Mouse (Mus musculus): Measurements from ENCODE around the gene Ivd. TPM values are rescaled to one million over a fixed set of nuclear protein-coding genes. Genes with fewer than 3 reads are reported as not detected.

Gene Ivd
- polyA plus RNA-seq (2011; ENCODE audit: insufficient read depth, insufficient read length, low read depth, missing spikeins) = 28.7 and 30.3 TPM in 2 replicates

GRCm38 (mm10) chr2:118861454-118862339 is at the start of gene Ivd:
Ivd (plus strand) TSS chr2:118861954.
- Histone ChIP-seq H3K9me3 (replicated peaks; ENCODE audit: control insufficient read depth, insufficient read depth, low read length, poor library complexity, severe bottlenecking) (no peaks in the 10 kb centered on the region), H3K36me3 (ENCODE audit: control insufficient read depth, insufficient read depth, low read length, poor library complexity, severe bottlenecking) (no peaks in the 10 kb centered on the region), H3K4me3 (ENCODE audit: low read depth, low read length) (peak within 1 kb of the TSS; percentile 78), H3K27me3 (ENCODE audit: control insufficient read depth, insufficient read depth, low read length, poor library complexity, severe bottlenecking) (no peaks in the 10 kb centered on the region), H3K9ac (ENCODE audit: low read depth, poor library complexity, severe bottlenecking) (peak within 1 kb of the TSS; percentile 63), H3K4me1 (ENCODE audit: control insufficient read depth, insufficient read depth, low read length) (no peaks in the 10 kb centered on the region), H3K27ac (ENCODE audit: insufficient read depth, low read length) (no peak within 1 kb of the TSS)
- TF ChIP-seq POLR2A (IDR thresholded peaks at IDR 0.05; ENCODE audit: insufficient read depth, low read length) (peak; percentile 83), EP300 (IDR thresholded peaks at IDR 0.05; ENCODE audit: insufficient read depth, low read depth, low read length) (0 out of 2 replicates have a peak, but pooled peaks have one; percentile 6), CTCF (IDR thresholded peaks at IDR 0.05; ENCODE audit: low read depth, low read length) (no peak)

- H3K4me3 ChIP-seq (ENCODE audit: low read depth, low read length) = no peak overlapping the region
- TF ChIP-seq POLR2A (IDR thresholded peaks at IDR 0.05; ENCODE audit: insufficient read depth, low read length) (no peak), EP300 (IDR thresholded peaks at IDR 0.05; ENCODE audit: insufficient read depth, low read depth, low read length) (no peak), CTCF (IDR thresholded peaks at IDR 0.05; ENCODE audit: low read depth, low read length) (no peak)
- H3K36me3 ChIP-seq (ENCODE audit: control insufficient read depth, insufficient read depth, low read length, poor library complexity, severe bottlenecking) = peaks cover 5% of the 10 kb centered on the region; the same call in 1 of the 2 replicates
- no peak overlapping the region for H3K27ac ChIP-seq (ENCODE audit: insufficient read depth, low read length)
- no peaks in the 10 kb centered on the region for H3K27me3 ChIP-seq (ENCODE audit: control insufficient read depth, insufficient read depth, low read length, poor library complexity, severe bottlenecking)
- no peak overlapping the region for H3K9ac ChIP-seq (ENCODE audit: low read depth, poor library complexity, severe bottlenecking)
- no peaks in the 10 kb centered on the region for H3K9me3 ChIP-seq (replicated peaks; ENCODE audit: control insufficient read depth, insufficient read depth, low read length, poor library complexity, severe bottlenecking)
- peaks cover 2% of the 10 kb centered on the region for H3K4me1 ChIP-seq (ENCODE audit: control insufficient read depth, insufficient read depth, low read length)
Measured at GRCm38 (mm10) chr2:118812724-118813123, 49.0 kb upstream of the Ivd start.

GRCm38 (mm10) chr2:118813981-118814836 is 47.5 kb upstream of the Ivd start, which contains the start of gene Knstrn:
Knstrn (plus strand) TSS chr2:118814003.
- Histone ChIP-seq H3K36me3 (ENCODE audit: control insufficient read depth, insufficient read depth, low read length, poor library complexity, severe bottlenecking) (peaks cover 14% of the 10 kb centered on the region), H3K4me3 (ENCODE audit: low read depth, low read length) (peak within 1 kb of the TSS; percentile 90), H3K4me1 (ENCODE audit: control insufficient read depth, insufficient read depth, low read length) (peaks cover 2% of the 10 kb centered on the region), H3K27ac (ENCODE audit: insufficient read depth, low read length) (no peak within 1 kb of the TSS), H3K9me3 (replicated peaks; ENCODE audit: control insufficient read depth, insufficient read depth, low read length, poor library complexity, severe bottlenecking) (no peaks in the 10 kb centered on the region; the same call in 1 of the 2 replicates), H3K27me3 (ENCODE audit: control insufficient read depth, insufficient read depth, low read length, poor library complexity, severe bottlenecking) (no peaks in the 10 kb centered on the region), H3K9ac (ENCODE audit: low read depth, poor library complexity, severe bottlenecking) (peak within 1 kb of the TSS; percentile 53)
- TF ChIP-seq CTCF (IDR thresholded peaks at IDR 0.05; ENCODE audit: low read depth, low read length) = no peak
- peak; percentile 59 for TF ChIP-seq POLR2A (IDR thresholded peaks at IDR 0.05; ENCODE audit: insufficient read depth, low read length)
- TF ChIP-seq EP300 (IDR thresholded peaks at IDR 0.05; ENCODE audit: insufficient read depth, low read depth, low read length) = peak; percentile 50; the same call in 1 of the 2 replicates

GRCm38 (mm10) chr2:118822800-118823199 is 39.0 kb upstream of the Ivd start:
- no peak overlapping the region for H3K9ac ChIP-seq (ENCODE audit: low read depth, poor library complexity, severe bottlenecking)
- H3K9me3 ChIP-seq (replicated peaks; ENCODE audit: control insufficient read depth, insufficient read depth, low read length, poor library complexity, severe bottlenecking) = peaks cover 19% of the 10 kb centered on the region
- H3K4me1 ChIP-seq (ENCODE audit: control insufficient read depth, insufficient read depth, low read length) = no peaks in the 10 kb centered on the region
- H3K27me3 ChIP-seq (ENCODE audit: control insufficient read depth, insufficient read depth, low read length, poor library complexity, severe bottlenecking) = no peaks in the 10 kb centered on the region
- no peak overlapping the region for H3K27ac ChIP-seq (ENCODE audit: insufficient read depth, low read length)
- TF ChIP-seq EP300 (IDR thresholded peaks at IDR 0.05; ENCODE audit: insufficient read depth, low read depth, low read length) = no peak
- TF ChIP-seq CTCF (IDR thresholded peaks at IDR 0.05; ENCODE audit: low read depth, low read length) = no peak
- TF ChIP-seq POLR2A (IDR thresholded peaks at IDR 0.05; ENCODE audit: insufficient read depth, low read length) = no peak
- H3K36me3 ChIP-seq (ENCODE audit: control insufficient read depth, insufficient read depth, low read length, poor library complexity, severe bottlenecking) = peaks cover 43% of the 10 kb centered on the region
- H3K4me3 ChIP-seq (ENCODE audit: low read depth, low read length) = no peak overlapping the region

- no peaks in the 10 kb centered on the region for H3K27me3 ChIP-seq (ENCODE audit: control insufficient read depth, insufficient read depth, low read length, poor library complexity, severe bottlenecking)
- H3K9ac ChIP-seq (ENCODE audit: low read depth, poor library complexity, severe bottlenecking) = no peak overlapping the region
- no peak overlapping the region for H3K4me3 ChIP-seq (ENCODE audit: low read depth, low read length)
- TF ChIP-seq CTCF (IDR thresholded peaks at IDR 0.05; ENCODE audit: low read depth, low read length) (no peak), POLR2A (IDR thresholded peaks at IDR 0.05; ENCODE audit: insufficient read depth, low read length) (no peak), EP300 (IDR thresholded peaks at IDR 0.05; ENCODE audit: insufficient read depth, low read depth, low read length) (no peak)
- peaks cover 45% of the 10 kb centered on the region for H3K36me3 ChIP-seq (ENCODE audit: control insufficient read depth, insufficient read depth, low read length, poor library complexity, severe bottlenecking)
- no peak overlapping the region for H3K27ac ChIP-seq (ENCODE audit: insufficient read depth, low read length)
- H3K4me1 ChIP-seq (ENCODE audit: control insufficient read depth, insufficient read depth, low read length) = no peaks in the 10 kb centered on the region
- H3K9me3 ChIP-seq (replicated peaks; ENCODE audit: control insufficient read depth, insufficient read depth, low read length, poor library complexity, severe bottlenecking) = peaks cover 19% of the 10 kb centered on the region
Measured at GRCm38 (mm10) chr2:118824396-118824795, 37.4 kb upstream of the Ivd start.
